Mouse (Mus musculus): ENCODE measurements around the gene Wdr83. TPM values are rescaled to one million over a fixed set of nuclear protein-coding genes. Genes with fewer than 3 reads are reported as not detected.

Gene Wdr83
- total and polyA plus RNA-seq, 3 experiments: 27.0 to 58.4 TPM; not detected in 1

- no peak overlapping the region for H3K9ac ChIP-seq (ENCODE audit: control insufficient read depth, low read depth, low read length, poor library complexity, severe bottlenecking)
- no peak overlapping the region for H3K27ac ChIP-seq (ENCODE audit: control insufficient read depth, low read depth, low read length)
- no peaks in the 10 kb centered on the region for H3K27me3 ChIP-seq (ENCODE audit: control insufficient read depth in 1 of 2, insufficient read depth in 2 of 2, low read length in 2 of 2)
- H3K4me3 ChIP-seq (ENCODE audit: control insufficient read depth in 1 of 2, insufficient read depth in 1 of 2, low read depth in 2 of 2, low read length in 2 of 2): no peak overlapping the region
- peak in 1 of 3 experiments; percentile 13; a peak in 1 of 6 replicates for TF ChIP-seq CTCF (IDR thresholded peaks at IDR 0.05 in 2 of 3, conservative IDR thresholded peaks at IDR 0.05 in 1 of 3; ENCODE audit: control insufficient read depth in 1 of 3, insufficient read depth in 1 of 3, low read depth in 2 of 3, low read length in 3 of 3, poor library complexity in 1 of 3, severe bottlenecking in 1 of 3)
- no peak for TF ChIP-seq GATA1 (IDR thresholded peaks at IDR 0.05; ENCODE audit: low read depth, low read length)
- TF ChIP-seq MAFK (IDR thresholded peaks at IDR 0.05; ENCODE audit: borderline replicate concordance, low read depth, low read length): no peak
- no peak for TF ChIP-seq USF1 (IDR thresholded peaks at IDR 0.05; ENCODE audit: low read depth, low read length)
- no peak for TF ChIP-seq GABPA (IDR thresholded peaks at IDR 0.05; ENCODE audit: low read depth, low read length)
- no peak for DNase-seq (ENCODE audit: low read depth, low spot score)
- H3K4me1 ChIP-seq (ENCODE audit: control insufficient read depth in 1 of 2, insufficient read depth in 2 of 2, low read length in 2 of 2): peaks cover 8 to 25% of the 10 kb centered on the region in 2 experiments
- peaks cover 0 to 19% of the 10 kb centered on the region in 2 experiments; a peak in 2 of 4 replicates for H3K36me3 ChIP-seq (ENCODE audit: control insufficient read depth in 1 of 2, insufficient read depth in 2 of 2, low read length in 2 of 2)
- H3K9me3 ChIP-seq (replicated peaks; ENCODE audit: insufficient read depth, low read length): no peaks in the 10 kb centered on the region
- no peaks in the 10 kb centered on the region; the same call in 1 of the 2 replicates for H3K79me2 ChIP-seq (ENCODE audit: control insufficient read depth, insufficient read depth, low read length, poor library complexity)
Measured at GRCm38 (mm10) chr8:85086238-85086637, 5.1 kb upstream of the Wdr83 start.

- Histone ChIP-seq H3K9me3 (replicated peaks; ENCODE audit: insufficient read depth, low read length) (no peaks in the 10 kb centered on the region), H3K27me3 (ENCODE audit: control insufficient read depth in 1 of 2, insufficient read depth in 2 of 2, low read length in 2 of 2) (no peaks in the 10 kb centered on the region), H3K4me3 (ENCODE audit: control insufficient read depth in 1 of 2, insufficient read depth in 1 of 2, low read depth in 2 of 2, low read length in 2 of 2) (peak overlapping the region; percentile 10 to 51), H3K9ac (ENCODE audit: control insufficient read depth, low read depth, low read length, poor library complexity, severe bottlenecking) (peak overlapping the region; percentile 5), H3K36me3 (ENCODE audit: control insufficient read depth in 1 of 2, insufficient read depth in 2 of 2, low read length in 2 of 2) (peaks cover 0 to 19% of the 10 kb centered on the region in 2 experiments; a peak in 2 of 4 replicates), H3K4me1 (ENCODE audit: control insufficient read depth in 1 of 2, insufficient read depth in 2 of 2, low read length in 2 of 2) (peaks cover 8 to 27% of the 10 kb centered on the region in 2 experiments), H3K79me2 (ENCODE audit: control insufficient read depth, insufficient read depth, low read length, poor library complexity) (peaks cover 8% of the 10 kb centered on the region), H3K27ac (ENCODE audit: control insufficient read depth, low read depth, low read length) (peak overlapping the region; percentile 8)
- TF ChIP-seq TAL1 (IDR thresholded peaks at IDR 0.05; ENCODE audit: low read length) (peak; percentile 22; the same call in 1 of the 2 replicates), EP300 (IDR thresholded peaks at IDR 0.05; ENCODE audit: low read depth in 1 of 2, low read length in 2 of 2) (peak in 1 of 2 experiments; percentile 25; a peak in 1 of 4 replicates), SIN3A (IDR thresholded peaks at IDR 0.05; ENCODE audit: low read length) (no peak), TBP (IDR thresholded peaks at IDR 0.05; ENCODE audit: low read depth, low read length) (0 out of 2 replicates have a peak, but pooled peaks have one; percentile 33), GATA1 (IDR thresholded peaks at IDR 0.05; ENCODE audit: low read depth, low read length) (no peak), UBTF (IDR thresholded peaks at IDR 0.05; ENCODE audit: borderline replicate concordance, insufficient read depth, low read depth, low read length) (no peak), USF2 (IDR thresholded peaks at IDR 0.05; ENCODE audit: borderline replicate concordance in 1 of 2, insufficient read depth in 1 of 2, low read depth in 1 of 2, low read length in 2 of 2) (no peak), RCOR1 (IDR thresholded peaks at IDR 0.05; ENCODE audit: low read depth, low read length) (peak; percentile 70), TCF12 (IDR thresholded peaks at IDR 0.05; ENCODE audit: low read depth, low read length) (0 out of 2 replicates have a peak, but pooled peaks have one; percentile 9), POLR2A (IDR thresholded peaks at IDR 0.05; ENCODE audit: control insufficient read depth in 1 of 2, insufficient read depth in 1 of 2, low read depth in 1 of 2, low read length in 2 of 2, poor library complexity in 1 of 2) (peak in 1 of 2 experiments; percentile 25; a peak in 1 of 4 replicates), CHD2 (IDR thresholded peaks at IDR 0.05; ENCODE audit: low read length) (no peak), ZKSCAN1 (IDR thresholded peaks at IDR 0.05; ENCODE audit: low read depth, low read length) (no peak), ETS1 (IDR thresholded peaks at IDR 0.05; ENCODE audit: low read depth, low read length) (peak; percentile 11; the same call in 1 of the 2 replicates), ZNF384 (IDR thresholded peaks at IDR 0.05; ENCODE audit: low read depth, low read length) (no peak)
- peak; percentile 88 for DNase-seq (ENCODE audit: low read depth, low spot score)
Measured at GRCm38 (mm10) chr8:85084633-85085032, 3.5 kb upstream of the Wdr83 start.
